Mouse (Mus musculus): Measurements from ENCODE around the gene Ankfy1. TPM values are rescaled to one million over a fixed set of nuclear protein-coding genes. Genes with fewer than 3 reads are reported as not detected.

The Ankfy1 gene
- polyA plus RNA-seq (2015; fragmentation: Nextera tagmentation; extraction: Ambion mirVana), result 14.1 and 17.4 TPM in 2 replicates

- H3K9ac ChIP-seq (ENCODE audit: low read depth, low read length), result peak within 1 kb of the TSS; percentile 81
- H3K4me3 ChIP-seq (ENCODE audit: low read length), result peak within 1 kb of the TSS; percentile 86
- H3K27ac ChIP-seq (ENCODE audit: low read length), result peak within 1 kb of the TSS; percentile 70
- ATAC-seq, result peak; percentile 98
- peak within 1 kb of the TSS; percentile 76 for H3K4me2 ChIP-seq (ENCODE audit: low read depth, low read length)
- WGBS, result under 1% methylated on average over 56 of the region's 56 CpGs
- H3K36me3 ChIP-seq (ENCODE audit: control insufficient read depth, insufficient read depth, low read length), result no peaks in the 10 kb centered on the region
- H3K9me3 ChIP-seq (ENCODE audit: control insufficient read depth, low read length), result no peaks in the 10 kb centered on the region
- H3K27me3 ChIP-seq (replicated peaks; ENCODE audit: control insufficient read depth, insufficient read depth, low read length), result no peaks in the 10 kb centered on the region
- H3K4me1 ChIP-seq (ENCODE audit: control insufficient read depth, insufficient read depth, low read length), result peaks cover 16% of the 10 kb centered on the region
Observed at GRCm38 (mm10) chr11:72689551-72690510, at the start of gene Ankfy1. Gene Ankfy1, plus strand, starts transcription at chr11:72690006.

GRCm38 (mm10) chr11:72642730-72643129 is 47.1 kb upstream of the Ankfy1 start:
- no peaks in the 10 kb centered on the region for H3K27me3 ChIP-seq (replicated peaks; ENCODE audit: control insufficient read depth, insufficient read depth, low read length)
- ATAC-seq, result no peak
- H3K36me3 ChIP-seq (ENCODE audit: control insufficient read depth, insufficient read depth, low read length), result no peaks in the 10 kb centered on the region
- H3K27ac ChIP-seq (ENCODE audit: low read length), result no peak overlapping the region
- no peak overlapping the region for H3K4me3 ChIP-seq (ENCODE audit: low read length)
- H3K9ac ChIP-seq (ENCODE audit: low read depth, low read length), result no peak overlapping the region
- no peak overlapping the region for H3K4me2 ChIP-seq (ENCODE audit: low read depth, low read length)
- 63% methylated on average over 4 of the region's 4 CpGs for WGBS
- no peaks in the 10 kb centered on the region for H3K4me1 ChIP-seq (ENCODE audit: control insufficient read depth, insufficient read depth, low read length)
- no peaks in the 10 kb centered on the region for H3K9me3 ChIP-seq (ENCODE audit: control insufficient read depth, low read length)

GRCm38 (mm10) chr11:72645386-72645785 is 44.4 kb upstream of the Ankfy1 start:
- ATAC-seq, result no peak
- Histone ChIP-seq H3K27me3 (replicated peaks; ENCODE audit: control insufficient read depth, insufficient read depth, low read length) (no peaks in the 10 kb centered on the region), H3K27ac (ENCODE audit: low read length) (no peak overlapping the region), H3K4me3 (ENCODE audit: low read length) (no peak overlapping the region), H3K9me3 (ENCODE audit: control insufficient read depth, low read length) (no peaks in the 10 kb centered on the region), H3K4me1 (ENCODE audit: control insufficient read depth, insufficient read depth, low read length) (no peaks in the 10 kb centered on the region), H3K36me3 (ENCODE audit: control insufficient read depth, insufficient read depth, low read length) (no peaks in the 10 kb centered on the region), H3K4me2 (ENCODE audit: low read depth, low read length) (no peak overlapping the region), H3K9ac (ENCODE audit: low read depth, low read length) (no peak overlapping the region)
- WGBS, result 76% methylated on average over 5 of the region's 5 CpGs

GRCm38 (mm10) chr11:72650347-72650746 is 39.5 kb upstream of the Ankfy1 start:
- Histone ChIP-seq H3K27ac (ENCODE audit: low read length) (no peak overlapping the region), H3K4me3 (ENCODE audit: low read length) (no peak overlapping the region), H3K9me3 (ENCODE audit: control insufficient read depth, low read length) (no peaks in the 10 kb centered on the region), H3K27me3 (replicated peaks; ENCODE audit: control insufficient read depth, insufficient read depth, low read length) (no peaks in the 10 kb centered on the region), H3K4me1 (ENCODE audit: control insufficient read depth, insufficient read depth, low read length) (no peaks in the 10 kb centered on the region), H3K9ac (ENCODE audit: low read depth, low read length) (no peak overlapping the region), H3K4me2 (ENCODE audit: low read depth, low read length) (no peak overlapping the region), H3K36me3 (ENCODE audit: control insufficient read depth, insufficient read depth, low read length) (no peaks in the 10 kb centered on the region)
- no peak for ATAC-seq
- 70% methylated on average over 2 of the region's 2 CpGs for WGBS

- Histone ChIP-seq H3K4me3 (ENCODE audit: low read length) (no peak overlapping the region), H3K9ac (ENCODE audit: low read depth, low read length) (no peak overlapping the region), H3K4me2 (ENCODE audit: low read depth, low read length) (no peak overlapping the region), H3K9me3 (ENCODE audit: control insufficient read depth, low read length) (no peaks in the 10 kb centered on the region; the same call in 1 of the 2 replicates), H3K27me3 (replicated peaks; ENCODE audit: control insufficient read depth, insufficient read depth, low read length) (no peaks in the 10 kb centered on the region), H3K36me3 (ENCODE audit: control insufficient read depth, insufficient read depth, low read length) (no peaks in the 10 kb centered on the region), H3K27ac (ENCODE audit: low read length) (no peak overlapping the region), H3K4me1 (ENCODE audit: control insufficient read depth, insufficient read depth, low read length) (no peaks in the 10 kb centered on the region)
- no peak for ATAC-seq
Observed at GRCm38 (mm10) chr11:72659918-72660317, 29.9 kb upstream of the Ankfy1 start.

GRCm38 (mm10) chr11:72660359-72660758 is 29.4 kb upstream of the Ankfy1 start:
- ATAC-seq, result no peak
- Histone ChIP-seq H3K27ac (ENCODE audit: low read length) (no peak overlapping the region), H3K9ac (ENCODE audit: low read depth, low read length) (no peak overlapping the region), H3K27me3 (replicated peaks; ENCODE audit: control insufficient read depth, insufficient read depth, low read length) (no peaks in the 10 kb centered on the region), H3K4me2 (ENCODE audit: low read depth, low read length) (no peak overlapping the region), H3K9me3 (ENCODE audit: control insufficient read depth, low read length) (no peaks in the 10 kb centered on the region; the same call in 1 of the 2 replicates), H3K4me1 (ENCODE audit: control insufficient read depth, insufficient read depth, low read length) (no peaks in the 10 kb centered on the region), H3K4me3 (ENCODE audit: low read length) (no peak overlapping the region), H3K36me3 (ENCODE audit: control insufficient read depth, insufficient read depth, low read length) (no peaks in the 10 kb centered on the region)
- WGBS, result 96% methylated on average over 1 of the region's 1 CpGs

- H3K36me3 ChIP-seq (ENCODE audit: control insufficient read depth, insufficient read depth, low read length), result no peaks in the 10 kb centered on the region
- ATAC-seq, result no peak
- 86% methylated on average over 4 of the region's 4 CpGs for WGBS
Observed at GRCm38 (mm10) chr11:72664641-72665040, 25.2 kb upstream of the Ankfy1 start.

GRCm38 (mm10) chr11:72670634-72671033 is 19.2 kb upstream of the Ankfy1 start:
- Histone ChIP-seq H3K4me2 (ENCODE audit: low read depth, low read length) (no peak overlapping the region), H3K4me1 (ENCODE audit: control insufficient read depth, insufficient read depth, low read length) (no peaks in the 10 kb centered on the region), H3K9me3 (ENCODE audit: control insufficient read depth, low read length) (no peaks in the 10 kb centered on the region), H3K4me3 (ENCODE audit: low read length) (no peak overlapping the region), H3K9ac (ENCODE audit: low read depth, low read length) (no peak overlapping the region), H3K27ac (ENCODE audit: low read length) (no peak overlapping the region), H3K36me3 (ENCODE audit: control insufficient read depth, insufficient read depth, low read length) (no peaks in the 10 kb centered on the region), H3K27me3 (replicated peaks; ENCODE audit: control insufficient read depth, insufficient read depth, low read length) (no peaks in the 10 kb centered on the region)
- no peak for ATAC-seq

More at GRCm38 (mm10) chr11:72664641-72665040, 25.2 kb upstream of the Ankfy1 start:
- no peaks in the 10 kb centered on the region for H3K9me3 ChIP-seq (ENCODE audit: control insufficient read depth, low read length)
- H3K4me2 ChIP-seq (ENCODE audit: low read depth, low read length), result no peak overlapping the region
- H3K4me1 ChIP-seq (ENCODE audit: control insufficient read depth, insufficient read depth, low read length), result no peaks in the 10 kb centered on the region
- no peaks in the 10 kb centered on the region for H3K27me3 ChIP-seq (replicated peaks; ENCODE audit: control insufficient read depth, insufficient read depth, low read length)
- no peak overlapping the region for H3K4me3 ChIP-seq (ENCODE audit: low read length)
- H3K27ac ChIP-seq (ENCODE audit: low read length), result no peak overlapping the region
- no peak overlapping the region for H3K9ac ChIP-seq (ENCODE audit: low read depth, low read length)

- Histone ChIP-seq H3K9ac (ENCODE audit: low read depth, low read length) (no peak overlapping the region), H3K9me3 (ENCODE audit: control insufficient read depth, low read length) (no peaks in the 10 kb centered on the region), H3K4me3 (ENCODE audit: low read length) (no peak overlapping the region), H3K4me2 (ENCODE audit: low read depth, low read length) (no peak overlapping the region), H3K4me1 (ENCODE audit: control insufficient read depth, insufficient read depth, low read length) (no peaks in the 10 kb centered on the region), H3K27me3 (replicated peaks; ENCODE audit: control insufficient read depth, insufficient read depth, low read length) (no peaks in the 10 kb centered on the region), H3K27ac (ENCODE audit: low read length) (no peak overlapping the region), H3K36me3 (ENCODE audit: control insufficient read depth, insufficient read depth, low read length) (no peaks in the 10 kb centered on the region)
- WGBS, result 76% methylated on average over 6 of the region's 6 CpGs
- ATAC-seq, result no peak
Observed at GRCm38 (mm10) chr11:72671294-72671988, 18.4 kb upstream of the Ankfy1 start.

All from intestine, embryonic 16.5 days (tissue).